Mouse (Mus musculus): ENCODE data around the gene Sowaha. TPM values are rescaled to one million over a fixed set of nuclear protein-coding genes. Genes with fewer than 3 reads are reported as not detected.
A peak's percentile ranks its signal among the peaks of the same experiment; 100 is the strongest.

Gene Sowaha
- polyA plus RNA-seq (2016; fragmentation: Nextera tagmentation; extraction: Ambion mirVana) = 0.26 and 0.44 TPM in 2 replicates

GRCm38 (mm10) chr11:53479783-53480301 lies at the start of gene Sowaha, which contains the start of gene Gm9945:
Sowaha (minus strand) TSS chr11:53480274.
Gm9945 (plus strand) TSS chr11:53480166.
- Histone ChIP-seq H3K4me1 (replicated peaks) (peaks cover 37% of the 10 kb centered on the region), H3K27ac (peak within 1 kb of the TSS; percentile 70), H3K27me3 (ENCODE audit: insufficient read depth, poor library complexity, severe bottlenecking) (peaks cover 98% of the 10 kb centered on the region), H3K9me3 (peaks cover 8% of the 10 kb centered on the region), H3K4me3 (peak within 1 kb of the TSS; percentile 49), H3K36me3 (no peaks in the 10 kb centered on the region)
- DNase-seq (ENCODE audit: low spot score) = no peak
- WGBS = 3% methylated on average over 40 of the region's 40 CpGs

- Histone ChIP-seq H3K36me3 (peaks cover 14% of the 10 kb centered on the region), H3K27me3 (ENCODE audit: insufficient read depth, poor library complexity, severe bottlenecking) (peaks cover 4% of the 10 kb centered on the region; the same call in 1 of the 2 replicates), H3K9me3 (no peaks in the 10 kb centered on the region), H3K27ac (no peak overlapping the region), H3K4me1 (replicated peaks) (peaks cover 41% of the 10 kb centered on the region), H3K4me3 (no peak overlapping the region)
- DNase-seq (ENCODE audit: low spot score) = no peak
- 75% methylated on average over 6 of the region's 6 CpGs for WGBS
These were observed 49.1 kb upstream of the Sowaha start for GRCm38 (mm10) chr11:53529253-53529557.

- Histone ChIP-seq H3K27me3 (ENCODE audit: insufficient read depth, poor library complexity, severe bottlenecking) (peaks cover 6% of the 10 kb centered on the region), H3K27ac (no peak overlapping the region), H3K4me3 (no peak overlapping the region), H3K4me1 (replicated peaks) (peaks cover 47% of the 10 kb centered on the region), H3K9me3 (no peaks in the 10 kb centered on the region), H3K36me3 (peaks cover 8% of the 10 kb centered on the region)
- no peak for DNase-seq (ENCODE audit: low spot score)
- WGBS = 72% methylated on average over 9 of the region's 9 CpGs
These were observed 48.6 kb upstream of the Sowaha start for GRCm38 (mm10) chr11:53528397-53529252.

GRCm38 (mm10) chr11:53525461-53525860 lies 45.4 kb upstream of the Sowaha start:
- no peaks in the 10 kb centered on the region for H3K36me3 ChIP-seq
- WGBS = 33% methylated on average over 4 of the region's 4 CpGs
- peaks cover 72% of the 10 kb centered on the region for H3K4me1 ChIP-seq (replicated peaks)
- DNase-seq (ENCODE audit: low spot score) = no peak
- peaks cover 37% of the 10 kb centered on the region for H3K27me3 ChIP-seq (ENCODE audit: insufficient read depth, poor library complexity, severe bottlenecking)
- no peaks in the 10 kb centered on the region for H3K9me3 ChIP-seq
- 0 out of 2 replicates have a peak overlapping the region, but pooled peaks have one; percentile 18 for H3K27ac ChIP-seq
- no peak overlapping the region for H3K4me3 ChIP-seq

GRCm38 (mm10) chr11:53524905-53525304 lies 44.8 kb upstream of the Sowaha start:
- H3K36me3 ChIP-seq = no peaks in the 10 kb centered on the region
- WGBS = 72% methylated on average over 6 of the region's 6 CpGs
- H3K9me3 ChIP-seq = no peaks in the 10 kb centered on the region
- H3K27ac ChIP-seq = 0 out of 2 replicates have a peak overlapping the region, but pooled peaks have one; percentile 18
- peaks cover 42% of the 10 kb centered on the region for H3K27me3 ChIP-seq (ENCODE audit: insufficient read depth, poor library complexity, severe bottlenecking)
- no peak for DNase-seq (ENCODE audit: low spot score)
- no peak overlapping the region for H3K4me3 ChIP-seq
- H3K4me1 ChIP-seq (replicated peaks) = peaks cover 77% of the 10 kb centered on the region

- H3K27me3 ChIP-seq (ENCODE audit: insufficient read depth, poor library complexity, severe bottlenecking) = peaks cover 54% of the 10 kb centered on the region
- H3K4me3 ChIP-seq = no peak overlapping the region
- H3K9me3 ChIP-seq = no peaks in the 10 kb centered on the region
- 83% methylated on average over 14 of the region's 14 CpGs for WGBS
- H3K4me1 ChIP-seq (replicated peaks) = peaks cover 78% of the 10 kb centered on the region
- H3K36me3 ChIP-seq = no peaks in the 10 kb centered on the region
- DNase-seq (ENCODE audit: low spot score) = no peak
- H3K27ac ChIP-seq = 0 out of 2 replicates have a peak overlapping the region, but pooled peaks have one; percentile 5
These were observed 43.7 kb upstream of the Sowaha start for GRCm38 (mm10) chr11:53523545-53524405.

GRCm38 (mm10) chr11:53522930-53523329 lies 42.9 kb upstream of the Sowaha start:
- no peaks in the 10 kb centered on the region for H3K9me3 ChIP-seq
- 0 out of 2 replicates have a peak overlapping the region, but pooled peaks have one; percentile 5 for H3K27ac ChIP-seq
- H3K36me3 ChIP-seq = no peaks in the 10 kb centered on the region
- peaks cover 71% of the 10 kb centered on the region for H3K4me1 ChIP-seq (replicated peaks)
- WGBS = 81% methylated on average over 9 of the region's 9 CpGs
- no peak overlapping the region for H3K4me3 ChIP-seq
- no peak for DNase-seq (ENCODE audit: low spot score)
- peaks cover 62% of the 10 kb centered on the region for H3K27me3 ChIP-seq (ENCODE audit: insufficient read depth, poor library complexity, severe bottlenecking)

- WGBS = 92% methylated on average over 3 of the region's 3 CpGs
- Histone ChIP-seq H3K4me3 (no peak overlapping the region), H3K4me1 (replicated peaks) (peaks cover 73% of the 10 kb centered on the region), H3K36me3 (no peaks in the 10 kb centered on the region), H3K27ac (no peak overlapping the region), H3K9me3 (no peaks in the 10 kb centered on the region), H3K27me3 (ENCODE audit: insufficient read depth, poor library complexity, severe bottlenecking) (peaks cover 68% of the 10 kb centered on the region)
- no peak for DNase-seq (ENCODE audit: low spot score)
These were observed 42.3 kb upstream of the Sowaha start for GRCm38 (mm10) chr11:53522362-53522761.

GRCm38 (mm10) chr11:53521821-53522131 lies 41.7 kb upstream of the Sowaha start:
- H3K36me3 ChIP-seq = no peaks in the 10 kb centered on the region
- peak overlapping the region; percentile 89; the same call in 1 of the 2 replicates for H3K4me3 ChIP-seq
- H3K4me1 ChIP-seq (replicated peaks) = peaks cover 79% of the 10 kb centered on the region
- H3K27me3 ChIP-seq (ENCODE audit: insufficient read depth, poor library complexity, severe bottlenecking) = peaks cover 70% of the 10 kb centered on the region
- H3K9me3 ChIP-seq = no peaks in the 10 kb centered on the region
- H3K27ac ChIP-seq = no peak overlapping the region
- WGBS = 86% methylated on average over 7 of the region's 7 CpGs
- no peak for DNase-seq (ENCODE audit: low spot score)

- Histone ChIP-seq H3K27me3 (ENCODE audit: insufficient read depth, poor library complexity, severe bottlenecking) (peaks cover 70% of the 10 kb centered on the region), H3K4me3 (peak overlapping the region; percentile 89), H3K9me3 (no peaks in the 10 kb centered on the region), H3K36me3 (no peaks in the 10 kb centered on the region), H3K4me1 (replicated peaks) (peaks cover 81% of the 10 kb centered on the region), H3K27ac (no peak overlapping the region)
- no peak for DNase-seq (ENCODE audit: low spot score)
- WGBS = 59% methylated on average over 16 of the region's 16 CpGs
These were observed 41.2 kb upstream of the Sowaha start for GRCm38 (mm10) chr11:53521120-53521820.

GRCm38 (mm10) chr11:53520122-53520978 lies 40.3 kb upstream of the Sowaha start:
- Histone ChIP-seq H3K36me3 (no peaks in the 10 kb centered on the region), H3K27me3 (ENCODE audit: insufficient read depth, poor library complexity, severe bottlenecking) (peaks cover 79% of the 10 kb centered on the region), H3K4me1 (replicated peaks) (peaks cover 73% of the 10 kb centered on the region), H3K9me3 (no peaks in the 10 kb centered on the region), H3K4me3 (peak overlapping the region; percentile 89), H3K27ac (peak overlapping the region; percentile 90)
- DNase-seq (ENCODE audit: low spot score) = peak; percentile 40
- 3% methylated on average over 24 of the region's 24 CpGs for WGBS
